Mouse (Mus musculus) forebrain, embryonic 15.5 days (tissue): ENCODE measurements around the gene Slc2a9. TPM values are rescaled to one million over a fixed set of nuclear protein-coding genes. Genes with fewer than 3 reads are reported as not detected.
A peak's percentile ranks its signal among the peaks of the same experiment; 100 is the strongest.

ENCODE experiments used
- ATAC-seq: fragments of 200-750 bp; cut with Nextera tagmentation; replicated peaks from 2 replicates; pipeline ENCODE4 v1.8.0; 2017; ENCODE audit warnings: mild to moderate bottlenecking, moderate TSS enrichment, moderate library complexity
- H3K27ac ChIP-seq: fragments of 300-500 bp; sonication (generic); replicated peaks from 2 replicates; pipeline ENCODE4 v1.5.1; 2015; ENCODE audit warnings: mild to moderate bottlenecking, inconsistent platforms
- H3K27me3 ChIP-seq: fragments of 300-500 bp; sonication (generic); 2 replicates; pipeline ENCODE4 v1.6.1; 2015; ENCODE audit warnings: inconsistent platforms
- H3K36me3 ChIP-seq: fragments of 300-500 bp; sonication (generic); 2 replicates; pipeline ENCODE4 v1.6.1; 2015; ENCODE audit warnings: mild to moderate bottlenecking, inconsistent platforms
- H3K4me1 ChIP-seq: fragments of 300-500 bp; sonication (generic); 2 replicates; pipeline ENCODE4 v1.6.1; 2015; ENCODE audit warnings: inconsistent platforms
- H3K4me2 ChIP-seq: fragments of 300-500 bp; sonication (generic); replicated peaks from 2 replicates; pipeline ENCODE4 v1.6.1; 2015; ENCODE audit warnings: mild to moderate bottlenecking, inconsistent platforms
- H3K4me3 ChIP-seq: fragments of 300-500 bp; sonication (generic); 2 replicates; pipeline ENCODE4 v1.5.1; 2015; ENCODE audit warnings: mild to moderate bottlenecking, inconsistent platforms
- H3K9ac ChIP-seq: fragments of 300-500 bp; sonication (generic); replicated peaks from 2 replicates; pipeline ENCODE4 v1.6.1; 2015; ENCODE audit warnings: mild to moderate bottlenecking, inconsistent platforms
- H3K9me3 ChIP-seq: fragments of 300-500 bp; sonication (generic); 2 replicates; pipeline ENCODE4 v1.6.1; 2016; ENCODE audit warnings: inconsistent platforms
- WGBS: fragments of 180-500 bp; shearing (Covaris S2); methylation state at CpG from one replicate; pipeline ENCODE4 v1.1.7; 2015; ENCODE audit warnings: mixed read lengths; 5-methylcytosine and 5-hydroxymethylcytosine counted together
- polyA plus RNA-seq: library from polyadenylated mRNA; unstranded; fragments of >200 nt; fragmentation: Nextera tagmentation; extraction: Ambion mirVana; gene quantifications from 2 replicates; pipeline ENCODE4 v1.2.1, GENCODE M21; 2015

Gene Slc2a9
- polyA plus RNA-seq = 0.15 and 0.49 TPM in 2 replicates

DNA sequence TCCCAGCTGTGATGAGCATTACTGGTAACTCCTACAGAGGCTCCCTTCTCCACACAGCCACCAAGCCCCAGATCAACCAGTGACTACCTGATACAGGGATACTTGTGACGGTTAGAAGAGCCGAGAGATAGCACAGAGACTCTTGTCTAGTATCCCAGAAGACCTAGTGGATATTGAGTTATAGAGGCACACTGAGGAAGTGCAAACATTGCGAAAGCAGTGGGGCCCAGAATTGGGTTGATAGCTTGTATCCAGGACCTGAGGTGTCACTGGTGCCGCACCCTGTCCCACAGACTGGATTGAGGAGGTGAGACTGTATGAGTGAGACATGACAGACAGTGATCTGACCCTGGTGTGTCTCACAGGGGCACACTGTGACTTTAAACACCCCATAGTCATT lies at the start of gene Slc2a9:
Slc2a9 (minus strand) TSS at position 152 of the 400 bp plus-strand sequence.
- H3K27ac ChIP-seq = no peak within 1 kb of the TSS
- H3K9me3 ChIP-seq = no peaks in the 10 kb centered on the region
- H3K36me3 ChIP-seq = no peaks in the 10 kb centered on the region
- WGBS = 95% methylated on average over 4 of the region's 4 CpGs
- no peak within 1 kb of the TSS for H3K9ac ChIP-seq
- no peak within 1 kb of the TSS for H3K4me2 ChIP-seq
- no peak within 1 kb of the TSS for H3K4me3 ChIP-seq
- ATAC-seq = no peak
- H3K4me1 ChIP-seq = no peaks in the 10 kb centered on the region
- no peaks in the 10 kb centered on the region for H3K27me3 ChIP-seq

DNA sequence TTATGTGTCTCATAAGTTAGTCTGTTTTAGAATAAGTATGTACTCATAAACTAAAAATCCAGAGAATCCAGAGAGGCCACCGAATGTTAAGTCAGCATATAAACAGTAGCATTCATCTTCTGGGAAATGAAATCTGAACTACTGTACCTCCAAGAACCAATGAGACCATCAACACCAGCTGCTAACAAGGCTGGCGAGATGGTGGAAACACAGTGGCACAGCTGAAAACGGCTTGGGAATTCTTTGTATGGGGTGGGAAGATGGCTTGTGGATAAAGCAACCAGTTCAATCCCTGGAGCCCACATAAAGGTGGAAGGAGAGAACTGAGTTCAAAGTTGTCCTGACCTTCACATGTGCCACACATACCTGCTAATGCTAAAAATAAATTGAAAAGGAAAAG lies 49.7 kb upstream of the Slc2a9 start:
- no peak for ATAC-seq
- Histone ChIP-seq H3K4me2 (no peak overlapping the region), H3K4me1 (peaks cover 14% of the 10 kb centered on the region), H3K4me3 (no peak overlapping the region), H3K27ac (no peak overlapping the region), H3K9me3 (no peaks in the 10 kb centered on the region), H3K36me3 (peaks cover 46% of the 10 kb centered on the region), H3K27me3 (no peaks in the 10 kb centered on the region), H3K9ac (no peak overlapping the region)
- 87% methylated on average over 3 of the region's 3 CpGs for WGBS

DNA sequence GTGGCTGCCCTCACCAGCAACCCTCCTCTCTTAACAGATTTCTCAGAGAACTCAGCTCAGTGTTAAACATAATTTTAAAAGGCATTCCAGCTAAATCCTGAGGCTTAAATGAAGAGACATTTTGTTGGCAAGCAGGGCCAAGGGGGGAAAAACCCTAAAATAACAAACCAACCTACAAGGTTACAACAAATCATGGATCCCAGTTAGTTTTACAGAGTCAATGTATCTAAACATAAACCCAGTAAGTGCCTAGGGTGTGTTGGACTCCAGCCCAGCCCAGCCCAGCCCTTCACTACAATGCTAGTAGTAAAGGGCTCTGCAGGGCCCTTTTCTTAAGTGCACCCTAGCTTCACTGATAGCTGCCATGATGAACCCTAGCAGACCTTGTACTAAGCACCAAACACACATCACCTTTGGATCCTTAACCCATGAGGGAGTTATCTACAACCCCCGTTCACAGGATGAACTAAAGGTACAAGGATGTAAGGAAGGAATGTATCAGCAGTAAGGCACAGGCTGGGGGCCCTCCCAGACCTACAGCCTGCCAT lies 47.4 kb upstream of the Slc2a9 start:
- Histone ChIP-seq H3K27me3 (no peaks in the 10 kb centered on the region), H3K4me3 (no peak overlapping the region), H3K36me3 (peaks cover 61% of the 10 kb centered on the region), H3K9ac (no peak overlapping the region), H3K4me1 (peaks cover 14% of the 10 kb centered on the region), H3K27ac (0 out of 2 replicates have a peak overlapping the region, but pooled peaks have one; percentile 3), H3K9me3 (no peaks in the 10 kb centered on the region), H3K4me2 (no peak overlapping the region)
- 95% methylated on average over 1 of the region's 1 CpGs for WGBS
- no peak for ATAC-seq

DNA sequence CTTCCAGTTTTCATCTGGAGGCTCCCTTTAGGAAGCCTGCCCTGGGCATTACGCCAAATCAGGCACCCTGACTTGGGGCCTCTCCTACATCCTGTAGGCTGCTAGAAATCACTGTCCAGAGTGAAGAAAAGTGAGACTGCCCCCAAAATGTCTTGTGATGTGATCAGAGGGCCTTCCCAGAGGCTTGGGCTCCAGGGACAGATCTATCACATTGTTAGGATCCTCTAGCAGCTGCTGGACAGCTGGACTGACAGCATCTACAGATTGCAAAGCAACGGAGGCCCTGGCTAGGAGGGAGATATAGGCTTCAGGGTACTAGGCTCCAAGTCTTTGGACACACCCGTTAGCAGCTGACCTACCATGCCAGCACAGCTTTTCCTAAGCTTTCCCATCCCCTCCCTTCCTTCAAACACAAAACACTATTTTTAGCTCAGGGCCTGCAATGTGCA lies 46.5 kb upstream of the Slc2a9 start:
- no peak overlapping the region for H3K4me2 ChIP-seq
- peaks cover 16% of the 10 kb centered on the region for H3K4me1 ChIP-seq
- WGBS = 81% methylated on average over 3 of the region's 3 CpGs
- H3K27me3 ChIP-seq = no peaks in the 10 kb centered on the region
- H3K9ac ChIP-seq = no peak overlapping the region
- H3K9me3 ChIP-seq = no peaks in the 10 kb centered on the region
- H3K4me3 ChIP-seq = no peak overlapping the region
- 0 out of 2 replicates have a peak overlapping the region, but pooled peaks have one; percentile 32 for H3K27ac ChIP-seq
- peaks cover 69% of the 10 kb centered on the region for H3K36me3 ChIP-seq
- no peak for ATAC-seq

DNA sequence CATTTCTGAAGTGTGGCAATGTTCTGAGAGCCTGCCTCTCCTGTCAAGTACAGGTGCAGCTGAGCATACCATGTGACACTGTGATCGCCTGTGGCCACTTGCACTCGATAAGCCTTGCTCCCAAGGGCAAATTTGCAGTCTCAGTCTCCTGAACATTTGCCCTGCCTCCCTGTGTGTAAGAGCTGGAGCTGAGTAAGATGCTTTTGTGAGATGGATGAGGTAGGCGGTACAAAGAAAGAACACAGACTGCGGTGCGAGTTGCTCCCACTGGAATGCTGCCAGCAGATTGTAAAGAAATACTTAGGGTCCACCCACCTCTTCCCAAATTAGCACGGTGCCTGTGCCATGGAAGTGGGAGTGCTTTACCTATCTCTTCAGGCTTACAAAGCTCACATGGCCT lies 44.4 kb upstream of the Slc2a9 start:
- Histone ChIP-seq H3K9me3 (no peaks in the 10 kb centered on the region), H3K27ac (no peak overlapping the region), H3K27me3 (no peaks in the 10 kb centered on the region), H3K4me3 (no peak overlapping the region), H3K4me2 (no peak overlapping the region), H3K36me3 (peaks cover 86% of the 10 kb centered on the region), H3K4me1 (peaks cover 17% of the 10 kb centered on the region), H3K9ac (no peak overlapping the region)
- 24% methylated on average over 6 of the region's 6 CpGs for WGBS
- ATAC-seq = no peak

GRCm38 (mm10) chr5:38544423-38545415 lies 41.8 kb upstream of the Slc2a9 start:
- H3K36me3 ChIP-seq = peaks cover 87% of the 10 kb centered on the region
- peak overlapping the region; percentile 32 for H3K27ac ChIP-seq
- no peaks in the 10 kb centered on the region for H3K9me3 ChIP-seq
- no peak overlapping the region for H3K9ac ChIP-seq
- no peak overlapping the region for H3K4me2 ChIP-seq
- H3K4me3 ChIP-seq = no peak overlapping the region
- WGBS = 85% methylated on average over 5 of the region's 5 CpGs
- H3K4me1 ChIP-seq = peaks cover 17% of the 10 kb centered on the region
- no peaks in the 10 kb centered on the region for H3K27me3 ChIP-seq
- ATAC-seq = no peak

GRCm38 (mm10) chr5:38543496-38544217 lies 40.7 kb upstream of the Slc2a9 start:
- Histone ChIP-seq H3K27me3 (no peaks in the 10 kb centered on the region), H3K4me1 (peaks cover 14% of the 10 kb centered on the region), H3K27ac (peak overlapping the region; percentile 32), H3K9me3 (no peaks in the 10 kb centered on the region), H3K36me3 (peaks cover 90% of the 10 kb centered on the region), H3K9ac (no peak overlapping the region), H3K4me2 (no peak overlapping the region), H3K4me3 (no peak overlapping the region)
- WGBS = 71% methylated on average over 4 of the region's 4 CpGs
- peak; percentile 62 for ATAC-seq

DNA sequence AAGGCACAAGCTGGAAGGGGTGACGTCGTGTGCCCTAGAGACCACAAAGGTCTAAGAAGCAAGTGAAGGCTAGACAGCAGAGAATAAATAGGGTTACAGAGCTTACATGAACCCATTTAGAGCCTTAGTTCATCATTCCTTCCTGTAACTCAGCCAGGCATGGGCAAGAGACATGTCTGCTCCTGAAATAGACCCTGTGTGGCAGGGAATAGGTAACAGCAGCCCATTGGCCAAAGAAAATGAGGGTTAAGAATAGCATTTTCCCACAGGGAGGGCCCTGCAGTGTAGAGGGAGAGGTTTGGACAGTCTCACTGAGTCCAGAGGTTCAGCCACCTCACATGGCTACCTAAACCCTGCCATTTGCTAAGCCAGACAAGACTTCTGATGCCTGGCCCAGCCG lies 38.8 kb upstream of the Slc2a9 start:
- peaks cover 90% of the 10 kb centered on the region for H3K36me3 ChIP-seq
- no peak overlapping the region for H3K4me3 ChIP-seq
- H3K27ac ChIP-seq = no peak overlapping the region
- H3K27me3 ChIP-seq = no peaks in the 10 kb centered on the region
- no peak for ATAC-seq
- no peaks in the 10 kb centered on the region for H3K9me3 ChIP-seq
- WGBS = 95% methylated on average over 3 of the region's 3 CpGs
- H3K4me1 ChIP-seq = peaks cover 14% of the 10 kb centered on the region; the same call in 1 of the 2 replicates
- H3K9ac ChIP-seq = no peak overlapping the region
- H3K4me2 ChIP-seq = no peak overlapping the region

DNA sequence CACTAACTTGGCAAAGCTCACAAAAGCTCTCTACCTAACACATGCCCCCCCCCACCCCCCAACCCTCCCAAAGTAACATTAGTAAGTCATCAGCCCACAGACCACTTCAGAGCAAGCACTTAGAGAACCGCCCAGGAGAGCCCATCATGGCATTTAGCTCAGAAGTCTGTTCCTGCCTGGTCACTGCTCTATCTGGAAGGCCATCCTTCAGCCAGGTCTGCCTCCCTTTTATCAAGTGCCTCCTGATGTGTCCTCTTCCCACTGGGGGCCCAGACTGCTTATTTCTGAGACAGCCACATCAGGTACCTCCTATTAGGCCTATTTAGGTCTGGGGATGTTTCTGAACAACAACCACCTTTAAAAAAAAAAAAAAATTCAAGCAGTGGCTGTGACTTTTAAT lies 38.0 kb upstream of the Slc2a9 start:
- Histone ChIP-seq H3K27ac (no peak overlapping the region), H3K36me3 (peaks cover 90% of the 10 kb centered on the region), H3K9me3 (no peaks in the 10 kb centered on the region), H3K27me3 (no peaks in the 10 kb centered on the region), H3K9ac (no peak overlapping the region), H3K4me1 (peaks cover 14% of the 10 kb centered on the region; the same call in 1 of the 2 replicates), H3K4me3 (no peak overlapping the region), H3K4me2 (no peak overlapping the region)
- no peak for ATAC-seq
- WGBS = 91% methylated on average over 1 of the region's 1 CpGs

GRCm38 (mm10) chr5:38538508-38538907 lies 35.6 kb upstream of the Slc2a9 start:
- H3K36me3 ChIP-seq = peaks cover 87% of the 10 kb centered on the region
- no peak overlapping the region for H3K9ac ChIP-seq
- peaks cover 1% of the 10 kb centered on the region; the same call in 1 of the 2 replicates for H3K4me1 ChIP-seq
- ATAC-seq = peak; percentile 64
- no peaks in the 10 kb centered on the region for H3K9me3 ChIP-seq
- no peaks in the 10 kb centered on the region for H3K27me3 ChIP-seq
- H3K4me2 ChIP-seq = no peak overlapping the region
- no peak overlapping the region for H3K4me3 ChIP-seq
- H3K27ac ChIP-seq = 0 out of 2 replicates have a peak overlapping the region, but pooled peaks have one; percentile 0
- 50% methylated on average over 8 of the region's 8 CpGs for WGBS

DNA sequence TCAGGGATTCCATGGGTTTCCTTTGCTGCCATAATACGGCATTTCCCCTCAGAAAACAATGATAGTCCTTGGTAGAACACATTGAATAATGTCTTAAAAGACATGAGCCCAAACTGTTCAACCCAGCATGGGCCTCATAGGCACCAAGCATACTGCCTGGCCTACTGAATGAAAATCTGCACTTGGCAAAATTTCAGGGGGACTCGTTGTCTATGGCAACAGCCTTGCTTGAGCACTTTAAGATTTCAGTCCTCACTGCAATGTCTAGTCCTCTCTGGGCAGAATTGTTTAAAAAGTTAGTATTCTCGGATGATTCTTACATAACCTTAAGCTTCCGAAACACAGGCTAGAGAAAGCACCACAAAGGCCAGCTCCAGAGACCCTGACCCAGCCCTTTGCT lies 34.9 kb upstream of the Slc2a9 start:
- no peak for ATAC-seq
- Histone ChIP-seq H3K4me1 (no peaks in the 10 kb centered on the region), H3K27me3 (no peaks in the 10 kb centered on the region), H3K4me3 (no peak overlapping the region), H3K4me2 (no peak overlapping the region), H3K27ac (0 out of 2 replicates have a peak overlapping the region, but pooled peaks have one; percentile 0), H3K36me3 (peaks cover 86% of the 10 kb centered on the region), H3K9ac (no peak overlapping the region), H3K9me3 (no peaks in the 10 kb centered on the region)
- WGBS = 77% methylated on average over 4 of the region's 4 CpGs

GRCm38 (mm10) chr5:38536822-38537221 lies 33.9 kb upstream of the Slc2a9 start:
- no peak for ATAC-seq
- H3K9me3 ChIP-seq = no peaks in the 10 kb centered on the region
- 93% methylated on average over 3 of the region's 3 CpGs for WGBS

More at GRCm38 (mm10) chr5:38536822-38537221, 33.9 kb upstream of the Slc2a9 start:
- Histone ChIP-seq H3K27me3 (no peaks in the 10 kb centered on the region), H3K9ac (no peak overlapping the region), H3K4me2 (no peak overlapping the region), H3K27ac (no peak overlapping the region), H3K4me1 (no peaks in the 10 kb centered on the region), H3K4me3 (no peak overlapping the region), H3K36me3 (peaks cover 86% of the 10 kb centered on the region)
